Mouse (Mus musculus): ENCODE results near the gene Dhx32. TPM values are rescaled to one million over a fixed set of nuclear protein-coding genes. Genes with fewer than 3 reads are reported as not detected.

Gene Dhx32
- polyA plus RNA-seq, 1 experiment from 2014 or later, result 32.7 TPM

DNA sequence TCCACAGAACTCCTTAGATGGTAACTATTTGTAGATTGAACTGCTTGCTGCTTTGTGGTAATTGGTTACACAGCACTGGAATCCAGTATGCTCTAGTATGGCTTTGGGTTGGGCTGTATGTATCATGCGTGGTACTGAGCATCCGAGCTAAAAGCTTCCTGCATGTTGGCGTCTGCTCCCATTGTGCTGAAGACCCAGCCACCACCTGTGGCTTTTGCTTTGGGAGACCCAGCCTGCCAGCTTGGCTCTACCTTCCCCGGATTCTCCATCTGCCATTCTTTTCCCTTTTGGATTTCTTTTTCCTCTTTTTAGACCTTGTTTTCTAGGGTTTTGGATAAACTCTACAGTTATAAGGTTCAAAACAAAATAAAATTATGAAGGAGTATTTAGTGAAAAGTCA lies 7.6 kb upstream of the Dhx32 start:
- H3K9ac ChIP-seq (ENCODE audit: low read length), result no peak overlapping the region
- H3K4me2 ChIP-seq (ENCODE audit: low read length), result no peak overlapping the region
- no peak overlapping the region for H3K27ac ChIP-seq (replicated peaks in 1 of 2; ENCODE audit: control insufficient read depth in 1 of 2, insufficient read depth in 1 of 2, low read depth in 2 of 2, low read length in 2 of 2)
- no peaks in the 10 kb centered on the region for H3K9me3 ChIP-seq (ENCODE audit: control insufficient read depth, low read length)
- H3K27me3 ChIP-seq (ENCODE audit: control insufficient read depth, insufficient read depth, low read length), result no peaks in the 10 kb centered on the region
- H3K4me1 ChIP-seq (ENCODE audit: control insufficient read depth in 2 of 2, insufficient read depth in 2 of 2, low read length in 2 of 2), result peaks cover 0 to 6% of the 10 kb centered on the region in 2 experiments; a peak in 1 of 4 replicates
- 84% methylated on average over 4 of the region's 4 CpGs for WGBS
- no peak overlapping the region for H3K4me3 ChIP-seq (ENCODE audit: control insufficient read depth in 1 of 2, insufficient read depth in 1 of 2, low read depth in 1 of 2, low read length in 2 of 2)
- no peak for ATAC-seq (ENCODE audit: insufficient number of reproducible peaks, insufficient read depth, low FRiP score, low read depth)
- H3K36me3 ChIP-seq (ENCODE audit: control insufficient read depth, insufficient read depth, low read length), result no peaks in the 10 kb centered on the region

DNA sequence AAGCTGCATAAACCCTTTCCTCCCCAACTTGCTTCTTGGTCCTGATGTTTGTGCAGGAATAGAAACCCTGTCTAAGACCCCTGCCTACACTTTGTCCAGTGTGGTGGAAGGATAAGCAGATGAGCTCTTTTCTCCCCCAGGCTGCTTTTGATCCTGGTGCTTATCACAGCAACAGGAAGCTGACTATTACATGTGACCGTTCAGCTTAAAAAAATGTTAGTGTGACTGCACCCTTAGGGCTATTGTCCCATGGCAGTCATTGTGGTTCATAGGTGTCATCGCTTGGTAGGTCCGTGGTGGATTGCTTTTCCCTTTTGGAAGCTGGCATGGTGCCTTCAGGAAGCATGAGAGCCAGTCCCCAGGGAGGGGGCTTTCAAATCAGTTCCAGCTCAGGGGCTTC lies 5.6 kb upstream of the Dhx32 start:
- 46% methylated on average over 3 of the region's 3 CpGs for WGBS
- no peak overlapping the region for H3K4me3 ChIP-seq (ENCODE audit: control insufficient read depth in 1 of 2, insufficient read depth in 1 of 2, low read depth in 1 of 2, low read length in 2 of 2)
- H3K9ac ChIP-seq (ENCODE audit: low read length), result no peak overlapping the region
- no peak for ATAC-seq (ENCODE audit: insufficient number of reproducible peaks, insufficient read depth, low FRiP score, low read depth)
- no peaks in the 10 kb centered on the region for H3K27me3 ChIP-seq (ENCODE audit: control insufficient read depth, insufficient read depth, low read length)
- H3K4me1 ChIP-seq (ENCODE audit: control insufficient read depth in 2 of 2, insufficient read depth in 2 of 2, low read length in 2 of 2), result no peaks in the 10 kb centered on the region
- H3K9me3 ChIP-seq (ENCODE audit: control insufficient read depth, low read length), result no peaks in the 10 kb centered on the region
- H3K4me2 ChIP-seq (ENCODE audit: low read length), result no peak overlapping the region
- no peaks in the 10 kb centered on the region for H3K36me3 ChIP-seq (ENCODE audit: control insufficient read depth, insufficient read depth, low read length)
- H3K27ac ChIP-seq (replicated peaks in 1 of 2; ENCODE audit: control insufficient read depth in 1 of 2, insufficient read depth in 1 of 2, low read depth in 2 of 2, low read length in 2 of 2), result no peak overlapping the region

DNA sequence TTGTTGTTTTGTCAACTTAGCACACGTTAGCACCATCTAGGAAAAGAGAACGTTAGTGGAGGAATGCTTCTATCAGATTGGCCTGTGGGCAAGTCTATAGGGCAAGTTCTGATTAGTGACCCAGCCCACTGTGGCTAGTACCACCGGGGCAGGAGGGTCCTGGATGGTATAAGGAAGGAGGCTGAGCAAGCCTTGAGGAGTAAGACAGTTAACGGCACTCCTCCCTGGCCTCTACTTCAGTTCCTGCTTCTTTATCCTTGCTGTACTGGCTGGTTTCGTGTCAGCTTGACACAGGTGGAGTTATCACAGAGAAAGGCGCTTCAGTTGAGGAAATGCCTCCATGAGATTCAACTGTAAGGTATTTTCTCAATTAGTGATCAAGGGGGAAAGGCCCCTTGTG lies 5.0 kb upstream of the Dhx32 start:
- ATAC-seq (ENCODE audit: insufficient number of reproducible peaks, insufficient read depth, low FRiP score, low read depth), result no peak
- Histone ChIP-seq H3K9ac (ENCODE audit: low read length) (no peak overlapping the region), H3K9me3 (ENCODE audit: control insufficient read depth, low read length) (no peaks in the 10 kb centered on the region), H3K4me3 (ENCODE audit: control insufficient read depth in 1 of 2, insufficient read depth in 1 of 2, low read depth in 1 of 2, low read length in 2 of 2) (no peak overlapping the region), H3K27ac (replicated peaks in 1 of 2; ENCODE audit: control insufficient read depth in 1 of 2, insufficient read depth in 1 of 2, low read depth in 2 of 2, low read length in 2 of 2) (no peak overlapping the region), H3K4me2 (ENCODE audit: low read length) (no peak overlapping the region), H3K4me1 (ENCODE audit: control insufficient read depth in 2 of 2, insufficient read depth in 2 of 2, low read length in 2 of 2) (peaks cover 0 to 4% of the 10 kb centered on the region in 2 experiments; a peak in 1 of 4 replicates), H3K36me3 (ENCODE audit: control insufficient read depth, insufficient read depth, low read length) (no peaks in the 10 kb centered on the region), H3K27me3 (ENCODE audit: control insufficient read depth, insufficient read depth, low read length) (no peaks in the 10 kb centered on the region)
- WGBS, result 77% methylated on average over 6 of the region's 6 CpGs

DNA sequence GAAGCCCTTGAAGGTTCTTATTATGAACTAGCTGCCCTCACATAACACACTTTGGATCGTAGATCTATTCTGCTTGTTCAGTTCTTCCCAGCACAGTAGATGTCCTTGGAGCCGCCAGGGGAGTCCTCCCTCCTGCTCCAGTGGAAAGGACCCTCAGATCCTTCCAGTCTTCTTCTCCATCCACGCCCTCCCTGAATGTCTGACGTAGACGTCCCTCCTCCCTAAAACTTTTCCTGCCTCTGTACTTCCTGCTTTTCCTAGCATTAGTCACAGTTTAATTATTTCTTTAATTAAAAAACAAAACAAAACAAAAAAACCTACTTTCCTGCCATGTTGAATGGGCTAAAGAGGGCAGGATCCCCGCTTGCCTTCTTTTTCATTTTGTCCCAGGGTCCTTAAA lies 535 bp downstream of the Dhx32 start:
- 73% methylated on average over 6 of the region's 6 CpGs for WGBS
- H3K4me2 ChIP-seq (ENCODE audit: low read length), result no peak overlapping the region

DNA sequence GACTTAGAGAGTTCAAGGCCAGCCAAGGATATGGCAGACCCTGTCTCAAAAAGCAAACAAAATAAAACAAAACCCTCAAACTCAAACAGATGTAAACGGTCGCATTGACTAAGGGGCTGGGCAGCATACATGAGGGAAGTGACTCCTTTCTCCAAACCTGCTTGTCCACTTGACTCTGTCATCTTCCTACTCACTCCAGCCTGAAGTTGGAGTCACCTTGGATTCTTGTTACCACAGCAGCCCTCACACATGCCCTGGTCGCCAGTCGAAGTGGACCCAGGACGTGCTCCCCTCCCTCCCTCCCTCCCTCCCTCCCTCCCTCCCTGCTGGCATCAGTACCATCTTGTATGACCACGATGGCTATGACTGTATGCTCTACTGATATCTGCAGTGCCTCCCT lies 943 bp downstream of the Dhx32 start:
- Histone ChIP-seq H3K27ac (replicated peaks in 1 of 2; ENCODE audit: control insufficient read depth in 1 of 2, insufficient read depth in 1 of 2, low read depth in 2 of 2, low read length in 2 of 2) (no peak overlapping the region), H3K4me3 (ENCODE audit: control insufficient read depth in 1 of 2, insufficient read depth in 1 of 2, low read depth in 1 of 2, low read length in 2 of 2) (no peak overlapping the region), H3K27me3 (ENCODE audit: control insufficient read depth, insufficient read depth, low read length) (no peaks in the 10 kb centered on the region), H3K36me3 (ENCODE audit: control insufficient read depth, insufficient read depth, low read length) (no peaks in the 10 kb centered on the region), H3K4me2 (ENCODE audit: low read length) (no peak overlapping the region), H3K9ac (ENCODE audit: low read length) (no peak overlapping the region), H3K4me1 (ENCODE audit: control insufficient read depth in 2 of 2, insufficient read depth in 2 of 2, low read length in 2 of 2) (peaks cover 0 to 5% of the 10 kb centered on the region in 2 experiments; a peak in 1 of 4 replicates), H3K9me3 (ENCODE audit: control insufficient read depth, low read length) (no peaks in the 10 kb centered on the region)
- WGBS, result 48% methylated on average over 6 of the region's 6 CpGs
- ATAC-seq (ENCODE audit: insufficient number of reproducible peaks, insufficient read depth, low FRiP score, low read depth), result no peak

More for the DNA sequence above, 535 bp downstream of the Dhx32 start:
- Histone ChIP-seq H3K9ac (ENCODE audit: low read length) (no peak overlapping the region), H3K27me3 (ENCODE audit: control insufficient read depth, insufficient read depth, low read length) (no peaks in the 10 kb centered on the region), H3K9me3 (ENCODE audit: control insufficient read depth, low read length) (no peaks in the 10 kb centered on the region), H3K4me3 (ENCODE audit: control insufficient read depth in 1 of 2, insufficient read depth in 1 of 2, low read depth in 1 of 2, low read length in 2 of 2) (no peak overlapping the region), H3K4me1 (ENCODE audit: control insufficient read depth in 2 of 2, insufficient read depth in 2 of 2, low read length in 2 of 2) (peaks cover 0 to 5% of the 10 kb centered on the region in 2 experiments; a peak in 1 of 4 replicates), H3K27ac (replicated peaks in 1 of 2; ENCODE audit: control insufficient read depth in 1 of 2, insufficient read depth in 1 of 2, low read depth in 2 of 2, low read length in 2 of 2) (no peak overlapping the region), H3K36me3 (ENCODE audit: control insufficient read depth, insufficient read depth, low read length) (no peaks in the 10 kb centered on the region)
- no peak for ATAC-seq (ENCODE audit: insufficient number of reproducible peaks, insufficient read depth, low FRiP score, low read depth)

DNA sequence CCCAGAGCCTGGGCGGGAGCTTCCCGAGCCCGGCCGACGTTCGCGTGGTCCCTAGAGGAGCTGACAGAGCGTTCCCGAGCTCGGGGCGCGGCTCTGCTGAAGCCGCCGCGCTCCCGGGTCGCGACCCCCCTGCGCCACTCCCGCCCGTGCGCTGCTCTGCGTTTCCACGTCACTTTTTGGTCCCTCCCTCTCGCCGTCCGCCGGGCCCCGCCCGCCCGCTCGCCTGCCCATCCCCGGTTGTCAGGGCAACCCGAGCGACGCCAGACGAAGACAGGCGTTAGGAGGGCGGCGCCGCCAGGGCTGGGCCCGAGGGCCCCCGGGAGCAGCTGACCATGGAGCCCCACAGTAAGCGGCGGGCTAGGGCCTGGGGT lies 5.9 kb downstream of the Dhx32 start, which contains the start of gene Fank1:
TSS of gene Fank1 (plus strand) at position 236 of the 371 bp plus-strand sequence.
- H3K27me3 ChIP-seq (ENCODE audit: control insufficient read depth, insufficient read depth, low read length), result no peaks in the 10 kb centered on the region
- H3K4me1 ChIP-seq (ENCODE audit: control insufficient read depth in 2 of 2, insufficient read depth in 2 of 2, low read length in 2 of 2), result peaks cover 7 to 18% of the 10 kb centered on the region in 2 experiments
- no peaks in the 10 kb centered on the region for H3K9me3 ChIP-seq (ENCODE audit: control insufficient read depth, low read length)
- peak within 1 kb of the TSS; percentile 92 to 96 for H3K4me3 ChIP-seq (ENCODE audit: control insufficient read depth in 1 of 2, insufficient read depth in 1 of 2, low read depth in 1 of 2, low read length in 2 of 2)
- WGBS, result 1% methylated on average over 39 of the region's 45 CpGs
- no peaks in the 10 kb centered on the region for H3K36me3 ChIP-seq (ENCODE audit: control insufficient read depth, insufficient read depth, low read length)
- H3K9ac ChIP-seq (ENCODE audit: low read length), result peak within 1 kb of the TSS; percentile 91
- peak within 1 kb of the TSS in 1 of 2 experiments; percentile 33; a peak in 2 of 4 replicates for H3K27ac ChIP-seq (replicated peaks in 1 of 2; ENCODE audit: control insufficient read depth in 1 of 2, insufficient read depth in 1 of 2, low read depth in 2 of 2, low read length in 2 of 2)
- peak; percentile 89 for ATAC-seq (ENCODE audit: insufficient number of reproducible peaks, insufficient read depth, low FRiP score, low read depth)
- peak within 1 kb of the TSS; percentile 91 for H3K4me2 ChIP-seq (ENCODE audit: low read length)

DNA sequence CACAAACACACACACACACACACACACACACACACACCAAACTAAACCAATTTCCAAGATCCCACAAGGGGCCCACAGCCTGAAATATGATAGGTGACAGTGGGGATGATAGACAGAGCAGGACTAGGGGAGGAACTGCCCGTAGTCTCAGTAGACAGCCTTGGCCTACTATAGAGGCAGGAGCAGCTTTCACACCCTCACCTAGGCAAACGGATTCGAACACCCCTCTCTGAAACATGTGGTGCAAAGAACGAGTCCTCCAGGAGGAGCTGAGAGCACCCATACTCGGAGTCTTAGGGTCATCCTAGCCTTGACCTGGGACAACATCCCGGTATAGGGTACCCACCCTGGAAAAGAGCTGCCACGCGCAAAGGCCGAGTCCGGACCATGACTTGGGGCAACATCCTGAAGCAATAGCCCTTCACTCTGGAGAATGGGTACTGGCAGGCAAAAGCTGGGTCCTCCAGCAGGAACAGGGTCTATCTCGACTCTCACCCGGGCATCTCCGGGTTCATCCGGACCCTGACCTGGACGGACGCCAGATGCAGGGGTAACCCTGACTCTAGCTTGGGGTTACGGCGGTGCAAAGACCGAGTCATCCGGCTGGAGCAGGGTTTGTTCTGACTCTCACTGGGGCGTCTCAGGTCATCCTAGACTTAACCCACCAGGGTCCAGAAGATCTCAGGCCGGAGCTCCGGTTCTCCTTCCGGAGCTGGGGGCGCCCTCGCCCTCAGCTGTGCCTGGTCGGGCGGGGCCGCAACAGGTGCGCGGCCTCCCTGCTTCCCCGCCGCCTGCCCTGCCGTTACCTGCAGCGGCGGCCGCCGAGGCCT lies 6.5 kb downstream of the Dhx32 start:
- peak; percentile 60 for ATAC-seq (ENCODE audit: insufficient number of reproducible peaks, insufficient read depth, low FRiP score, low read depth)
- H3K9me3 ChIP-seq (ENCODE audit: control insufficient read depth, low read length), result no peaks in the 10 kb centered on the region
- H3K36me3 ChIP-seq (ENCODE audit: control insufficient read depth, insufficient read depth, low read length), result no peaks in the 10 kb centered on the region
- peak overlapping the region; percentile 92 to 96 for H3K4me3 ChIP-seq (ENCODE audit: control insufficient read depth in 1 of 2, insufficient read depth in 1 of 2, low read depth in 1 of 2, low read length in 2 of 2)
- H3K27me3 ChIP-seq (ENCODE audit: control insufficient read depth, insufficient read depth, low read length), result no peaks in the 10 kb centered on the region
- peak overlapping the region; percentile 91 for H3K9ac ChIP-seq (ENCODE audit: low read length)
- peak overlapping the region; percentile 91 for H3K4me2 ChIP-seq (ENCODE audit: low read length)
- H3K4me1 ChIP-seq (ENCODE audit: control insufficient read depth in 2 of 2, insufficient read depth in 2 of 2, low read length in 2 of 2), result peaks cover 7 to 18% of the 10 kb centered on the region in 2 experiments
- 4% methylated on average over 38 of the region's 38 CpGs for WGBS
- H3K27ac ChIP-seq (replicated peaks in 1 of 2; ENCODE audit: control insufficient read depth in 1 of 2, insufficient read depth in 1 of 2, low read depth in 2 of 2, low read length in 2 of 2), result peak overlapping the region in 1 of 2 experiments; percentile 33; a peak in 2 of 4 replicates
